Mouse (Mus musculus) CH12F3 (cell line): ENCODE results near the gene Gm15155.
"Not testable (repeated sequence)": the region's sequence is repeated elsewhere in the genome, so short reads cannot be mapped to it uniquely, and the experiment has no call there.

Experiments used
- in situ Hi-C: fragments of 300-500 bp; cut with MboI; formaldehyde crosslinking; loops from 2 replicates; pipeline ENCODE4 v1.14.3; 2020; ENCODE audit warnings: low sequenced_read_pairs

Gm15155 gene

GRCm38 (mm10) chrX:155903108-155903507 lies 278.6 kb downstream of the Gm15155 start:
- in situ Hi-C loops, result no loop called here

DNA sequence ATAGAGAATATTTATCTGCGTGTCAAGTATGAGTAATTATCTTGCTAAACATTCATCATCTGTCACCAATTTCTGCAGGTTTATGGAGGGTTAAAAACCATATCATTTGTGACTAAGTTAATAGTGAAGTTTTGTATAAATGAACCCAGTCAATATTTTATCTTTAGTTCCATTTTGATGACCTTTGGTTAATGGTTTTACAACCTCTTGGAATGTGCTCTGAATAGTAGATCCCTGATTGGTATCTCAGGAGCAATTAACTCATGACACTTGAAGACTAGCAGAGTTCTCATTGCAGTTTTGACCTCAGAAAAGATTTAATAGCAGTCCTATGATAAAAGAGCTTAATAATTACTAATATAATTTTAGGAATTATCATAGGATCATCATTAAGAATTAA lies 385.2 kb downstream of the Gm15155 start:
- in situ Hi-C loops, result no loop called here

DNA sequence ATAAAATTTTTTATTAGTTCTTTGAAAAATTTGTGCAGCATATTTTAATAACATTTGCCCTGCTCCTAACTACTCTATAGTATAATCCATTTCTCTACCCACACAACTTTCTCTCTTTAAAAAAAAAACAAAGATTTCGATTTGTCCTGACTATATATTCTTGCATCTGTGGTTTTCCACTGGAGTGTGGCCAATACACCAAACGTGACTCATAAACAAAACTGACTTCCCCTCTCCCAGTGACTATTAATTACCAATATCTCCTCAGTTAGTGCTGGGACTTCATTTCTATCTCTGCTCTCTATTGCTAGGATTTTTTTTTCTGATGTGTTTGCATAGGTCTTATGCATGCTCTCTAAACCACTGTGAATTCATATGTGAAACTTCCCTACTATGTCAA lies 531.2 kb downstream of the Gm15155 start:
- in situ Hi-C loops, result no loop called here

GRCm38 (mm10) chrX:156171587-156171986 lies 547.0 kb downstream of the Gm15155 start:
- in situ Hi-C loops, result no loop called here

DNA sequence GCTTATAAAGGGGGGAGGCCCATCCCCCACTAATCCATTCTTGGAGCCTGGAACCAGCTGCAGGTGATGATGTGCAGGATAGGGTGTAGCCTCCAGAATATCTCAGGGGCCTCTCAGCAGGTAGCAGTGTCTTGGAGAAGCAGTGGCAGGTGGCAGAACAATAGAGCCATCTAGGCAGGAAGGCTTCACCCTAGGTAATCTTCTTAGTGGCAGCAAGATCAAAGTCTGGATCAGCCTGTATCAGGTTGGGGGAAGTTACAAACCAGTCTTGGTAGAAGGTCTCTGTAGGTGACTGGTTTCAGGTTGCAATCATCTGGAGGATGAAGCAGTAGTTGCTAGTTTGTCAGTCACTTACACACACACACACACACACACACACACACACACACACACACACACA lies 679.3 kb downstream of the Gm15155 start:
- in situ Hi-C loops, result not testable (repeated sequence)
